Mouse (Mus musculus) stomach, embryonic 14.5 days (tissue): Measurements from ENCODE around the gene Aqp3. TPM values are rescaled to one million over a fixed set of nuclear protein-coding genes. Genes with fewer than 3 reads are reported as not detected.
A peak's percentile ranks its signal among the peaks of the same experiment; 100 is the strongest.

Experiments
- ATAC-seq: fragments of 200-750 bp; cut with Nextera tagmentation; 2 replicates; pipeline ENCODE4 v1.8.0; 2017; ENCODE audit warnings: low read depth, moderate TSS enrichment; ENCODE audit not compliant: insufficient number of reproducible peaks, insufficient read depth, low FRiP score
- H3K27ac ChIP-seq: fragments of 300-500 bp; sonication (generic); 2 replicates; pipeline ENCODE4 v1.5.1; 2014; ENCODE audit warnings: mild to moderate bottlenecking, low read length, moderate library complexity, mixed read lengths
- H3K27me3 ChIP-seq: fragments of 300-500 bp; sonication (generic); 2 replicates; pipeline ENCODE4 v1.6.1; 2014; ENCODE audit warnings: low read length, control low read depth, mixed read lengths; ENCODE audit not compliant: control insufficient read depth, insufficient read depth
- H3K36me3 ChIP-seq: fragments of 300-500 bp; sonication (generic); 2 replicates; pipeline ENCODE4 v1.6.1; 2014; ENCODE audit warnings: mild to moderate bottlenecking, control low read depth, low read length, moderate library complexity, mixed read lengths; ENCODE audit not compliant: control insufficient read depth, insufficient read depth
- H3K4me1 ChIP-seq: fragments of 300-500 bp; sonication (generic); 2 replicates; pipeline ENCODE4 v1.6.1; 2014; ENCODE audit warnings: low read length, control low read depth, mixed read lengths; ENCODE audit not compliant: control insufficient read depth, insufficient read depth
- H3K4me2 ChIP-seq: fragments of 300-500 bp; sonication (generic); replicated peaks from 2 replicates; pipeline ENCODE4 v1.6.1; 2014; ENCODE audit warnings: low read depth, low read length, control low read depth
- H3K4me3 ChIP-seq: fragments of 300-500 bp; sonication (generic); 2 replicates; pipeline ENCODE4 v1.5.1; 2014; ENCODE audit warnings: low read depth, low read length, control low read depth
- H3K9ac ChIP-seq: fragments of 300-500 bp; sonication (generic); replicated peaks from 2 replicates; pipeline ENCODE4 v1.6.1; 2014; ENCODE audit warnings: low read depth, mild to moderate bottlenecking, control low read depth, low read length, moderate library complexity, mixed read lengths
- H3K9me3 ChIP-seq: fragments of 300-500 bp; sonication (generic); 2 replicates; pipeline ENCODE4 v1.6.1; 2016; ENCODE audit warnings: low read depth, low read length, control low read depth; ENCODE audit not compliant: control insufficient read depth
- WGBS: fragments of 180-500 bp; shearing (Covaris S2); extraction: QIAGEN DNeasy Blood & Tissue Kit; methylation state at CpG from one replicate; pipeline ENCODE4 v1.1.7; 2014; 5-methylcytosine and 5-hydroxymethylcytosine counted together
- polyA plus RNA-seq: library from polyadenylated mRNA; unstranded; fragments of >200 nt; fragmentation: Nextera tagmentation; extraction: Ambion mirVana; gene quantifications from 2 replicates; pipeline ENCODE4 v1.2.1, GENCODE M21; 2014

Aqp3 gene
- polyA plus RNA-seq, 1 experiment from 2014 or later: 27.3 TPM

DNA sequence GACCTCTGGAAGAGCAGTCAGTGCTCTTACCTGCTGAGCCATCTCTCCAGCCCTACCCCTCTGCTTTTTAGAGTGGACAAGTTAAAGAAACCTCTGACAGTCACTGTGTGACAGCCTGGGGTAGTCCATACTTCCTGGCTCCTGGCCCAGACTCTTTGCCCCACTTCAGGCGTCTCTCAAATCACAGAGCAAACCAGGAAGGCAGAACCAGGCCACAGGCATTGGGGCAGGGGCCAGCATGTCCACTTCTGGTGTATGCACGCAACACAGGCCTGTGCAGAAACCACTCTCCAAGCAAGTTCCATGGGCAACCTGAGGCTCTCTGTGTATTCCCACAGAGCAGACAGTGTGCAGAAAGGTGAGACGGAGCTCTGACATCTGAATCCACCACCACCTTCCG is 32.8 kb downstream of the Aqp3 start:
- H3K9me3 ChIP-seq: no peaks in the 10 kb centered on the region
- no peak for ATAC-seq
- no peak overlapping the region for H3K4me2 ChIP-seq
- no peak overlapping the region for H3K9ac ChIP-seq
- no peak overlapping the region for H3K4me3 ChIP-seq
- no peaks in the 10 kb centered on the region for H3K27me3 ChIP-seq
- no peaks in the 10 kb centered on the region for H3K36me3 ChIP-seq
- no peak overlapping the region for H3K27ac ChIP-seq
- 88% methylated on average over 4 of the region's 4 CpGs for WGBS
- H3K4me1 ChIP-seq: no peaks in the 10 kb centered on the region

DNA sequence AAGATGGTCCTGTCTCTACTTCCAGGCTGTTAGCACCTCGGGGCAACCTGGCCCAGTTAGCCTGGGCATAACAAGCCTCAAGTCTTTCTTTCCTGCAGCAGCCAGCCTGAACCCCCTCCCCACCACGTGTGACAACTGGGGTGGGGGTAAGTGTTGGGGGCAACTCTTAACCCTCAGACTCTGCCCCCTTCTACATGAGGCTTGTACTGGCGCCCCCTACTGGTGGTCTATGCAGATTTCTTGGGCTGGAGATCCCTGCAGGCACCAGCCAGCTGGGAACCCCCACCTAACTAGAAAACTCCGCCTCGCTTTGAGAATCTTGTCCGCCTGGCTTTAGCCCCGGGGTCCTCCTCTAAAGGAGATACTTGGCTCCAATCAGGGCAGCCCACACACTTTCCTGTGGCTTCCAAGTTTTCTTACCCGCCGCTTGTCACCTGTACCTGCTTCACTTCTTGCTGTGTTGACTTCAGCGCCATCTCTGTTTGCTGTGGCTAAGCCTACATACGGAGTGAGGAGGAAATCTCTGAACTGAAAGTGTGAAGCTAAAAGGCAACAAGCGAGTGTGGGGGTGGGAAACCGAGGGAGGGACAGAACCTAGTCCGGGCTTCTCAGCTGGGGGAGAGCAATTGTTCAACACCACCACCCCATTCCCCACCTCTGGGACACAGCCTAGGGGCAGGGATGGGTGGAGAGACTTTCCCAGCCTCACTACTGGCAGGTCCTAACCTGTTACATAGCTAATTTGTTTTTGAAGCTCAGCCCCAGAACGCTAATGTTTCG is 33.9 kb downstream of the Aqp3 start:
- 13% methylated on average over 16 of the region's 16 CpGs for WGBS
- no peaks in the 10 kb centered on the region for H3K36me3 ChIP-seq
- no peak overlapping the region; the same call in 1 of the 2 replicates for H3K27ac ChIP-seq
- ATAC-seq: peak; percentile 69; the same call in 1 of the 2 replicates
- no peak overlapping the region for H3K9ac ChIP-seq
- H3K4me3 ChIP-seq: no peak overlapping the region
- no peaks in the 10 kb centered on the region for H3K27me3 ChIP-seq
- H3K9me3 ChIP-seq: no peaks in the 10 kb centered on the region
- H3K4me1 ChIP-seq: no peaks in the 10 kb centered on the region
- peak overlapping the region; percentile 6; the same call in 1 of the 2 replicates for H3K4me2 ChIP-seq

DNA sequence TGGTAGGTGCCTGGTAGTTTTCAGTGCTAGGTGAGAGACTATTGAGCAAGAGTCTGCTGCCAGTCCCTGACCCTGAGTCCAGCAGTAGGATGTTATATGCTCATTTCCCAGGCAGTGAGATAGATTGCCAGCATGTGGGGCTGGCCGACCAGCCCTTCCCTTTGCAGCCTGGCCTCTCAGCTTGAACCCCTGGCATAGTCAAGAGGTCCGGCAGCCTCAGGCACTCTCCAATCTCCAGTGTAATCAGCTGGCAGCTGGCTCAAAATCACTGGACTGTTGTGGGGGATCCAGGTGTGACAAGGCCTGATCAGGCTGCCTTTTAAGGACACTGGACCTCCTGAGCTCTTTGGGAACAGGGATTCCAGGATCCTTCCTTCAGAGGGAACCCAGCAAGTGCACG is 34.6 kb downstream of the Aqp3 start:
- H3K4me1 ChIP-seq: no peaks in the 10 kb centered on the region
- H3K4me2 ChIP-seq: no peak overlapping the region; the same call in 1 of the 2 replicates
- no peaks in the 10 kb centered on the region for H3K9me3 ChIP-seq
- H3K36me3 ChIP-seq: no peaks in the 10 kb centered on the region
- 46% methylated on average over 3 of the region's 3 CpGs for WGBS
- H3K27ac ChIP-seq: no peak overlapping the region; the same call in 1 of the 2 replicates
- ATAC-seq: no peak
- H3K9ac ChIP-seq: no peak overlapping the region
- H3K27me3 ChIP-seq: no peaks in the 10 kb centered on the region
- H3K4me3 ChIP-seq: no peak overlapping the region

DNA sequence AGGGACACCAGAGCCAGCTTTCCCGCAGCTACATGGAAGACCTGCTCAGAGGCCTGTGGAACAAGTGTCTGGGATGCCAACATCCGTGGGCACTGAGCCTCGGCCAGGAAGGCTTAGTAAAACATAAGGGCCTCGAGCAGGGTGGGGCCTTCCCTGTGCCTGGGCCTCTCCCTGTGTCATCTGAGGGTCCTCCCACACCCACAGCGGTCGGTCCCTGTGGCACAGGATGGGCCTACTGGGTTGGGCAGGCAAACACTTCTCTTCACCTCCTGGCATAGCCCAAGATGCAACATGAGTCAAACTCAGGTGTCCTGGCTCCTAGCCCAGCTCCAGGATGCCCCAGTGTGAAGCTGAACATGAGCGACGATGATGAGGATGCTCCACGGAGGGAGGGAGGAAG is 40.6 kb downstream of the Aqp3 start:
- H3K36me3 ChIP-seq: no peaks in the 10 kb centered on the region
- H3K4me2 ChIP-seq: no peak overlapping the region
- ATAC-seq: no peak
- H3K9ac ChIP-seq: no peak overlapping the region
- no peaks in the 10 kb centered on the region for H3K27me3 ChIP-seq
- H3K9me3 ChIP-seq: no peaks in the 10 kb centered on the region
- no peak overlapping the region for H3K4me3 ChIP-seq
- 57% methylated on average over 9 of the region's 9 CpGs for WGBS
- 0 out of 2 replicates have a peak, but pooled peaks cover 5% of the 10 kb centered on the region for H3K4me1 ChIP-seq
- no peak overlapping the region for H3K27ac ChIP-seq

DNA sequence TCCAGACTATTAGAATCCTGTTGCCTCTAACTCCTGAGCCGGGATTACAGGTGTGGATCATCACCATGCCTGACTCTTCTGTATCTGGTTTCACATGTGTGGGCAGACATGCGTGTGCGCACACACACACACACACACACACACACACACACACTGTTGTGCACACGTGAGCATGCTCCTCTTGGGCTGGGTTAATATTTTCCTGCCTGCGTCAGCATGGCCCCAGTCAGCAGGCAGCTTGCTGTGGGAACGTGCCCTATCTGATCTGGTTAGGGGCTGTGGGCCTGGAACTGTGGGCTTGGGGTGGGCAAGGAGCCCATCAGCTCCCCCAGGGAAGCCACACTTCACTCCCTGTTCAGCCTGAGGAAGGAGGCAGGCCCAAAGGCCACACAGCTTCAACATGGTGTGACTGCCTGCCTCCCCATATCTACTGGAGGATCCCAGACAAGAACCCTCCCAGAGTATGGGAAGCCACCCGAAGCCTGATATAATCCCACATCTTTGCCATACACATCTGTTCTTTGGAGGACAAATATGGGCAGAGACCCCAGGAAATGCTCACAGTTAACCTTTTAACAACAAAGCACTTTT is 41.1 kb downstream of the Aqp3 start:
- Histone ChIP-seq H3K4me3 (no peak overlapping the region), H3K36me3 (no peaks in the 10 kb centered on the region), H3K4me2 (no peak overlapping the region), H3K9ac (no peak overlapping the region), H3K9me3 (no peaks in the 10 kb centered on the region), H3K27me3 (no peaks in the 10 kb centered on the region), H3K27ac (no peak overlapping the region), H3K4me1 (0 out of 2 replicates have a peak, but pooled peaks cover 5% of the 10 kb centered on the region)
- no peak for ATAC-seq
- WGBS: 54% methylated on average over 7 of the region's 7 CpGs

DNA sequence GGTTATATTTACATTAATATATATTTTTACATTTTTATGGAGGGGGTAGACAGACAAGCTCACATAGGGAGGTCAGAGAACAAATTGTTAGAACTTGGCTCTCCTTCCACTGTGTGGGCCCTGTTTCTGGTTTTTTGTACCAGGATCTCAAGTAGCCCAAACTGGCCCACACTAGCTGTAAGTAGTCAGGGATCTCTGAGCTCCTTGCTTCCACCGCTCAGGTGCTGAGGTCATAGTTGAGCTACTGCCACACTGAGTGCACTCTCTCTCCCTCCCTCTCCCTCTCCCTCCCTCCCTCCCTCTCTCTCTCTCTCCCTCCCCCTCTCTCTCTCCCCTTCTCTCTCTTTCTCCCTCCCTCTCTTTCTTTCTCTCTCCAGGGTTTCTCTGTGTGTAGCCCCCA is 41.7 kb downstream of the Aqp3 start:
- H3K9ac ChIP-seq: no peak overlapping the region
- ATAC-seq: no peak
- no peaks in the 10 kb centered on the region for H3K9me3 ChIP-seq
- no peak overlapping the region for H3K4me3 ChIP-seq
- 0 out of 2 replicates have a peak, but pooled peaks cover 5% of the 10 kb centered on the region for H3K4me1 ChIP-seq
- H3K27me3 ChIP-seq: no peaks in the 10 kb centered on the region
- WGBS: 31% methylated on average over 1 of the region's 1 CpGs
- H3K4me2 ChIP-seq: no peak overlapping the region
- H3K36me3 ChIP-seq: no peaks in the 10 kb centered on the region
- H3K27ac ChIP-seq: no peak overlapping the region

DNA sequence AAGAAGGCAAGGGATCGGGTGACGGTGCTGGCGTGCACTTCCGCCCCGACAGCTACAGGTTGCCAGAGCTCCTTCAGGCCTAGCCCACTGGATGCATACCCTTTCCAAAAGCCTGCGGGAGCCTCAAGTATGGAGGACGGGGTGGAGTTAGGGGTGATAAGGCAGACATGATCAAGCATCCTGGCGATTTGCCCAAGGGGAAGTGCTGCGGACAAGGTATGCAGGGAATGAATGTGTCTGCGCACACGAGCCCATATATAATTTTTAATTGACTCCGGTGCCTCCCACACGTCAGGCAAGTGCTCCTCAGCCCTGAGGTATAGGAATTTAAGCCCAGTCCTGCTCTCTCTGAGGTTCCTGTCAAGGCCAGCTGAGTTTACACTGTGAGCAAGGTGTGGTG is 42.9 kb downstream of the Aqp3 start:
- Histone ChIP-seq H3K36me3 (no peaks in the 10 kb centered on the region), H3K9me3 (no peaks in the 10 kb centered on the region), H3K4me3 (no peak overlapping the region), H3K4me2 (no peak overlapping the region), H3K27me3 (no peaks in the 10 kb centered on the region), H3K9ac (no peak overlapping the region), H3K4me1 (0 out of 2 replicates have a peak, but pooled peaks cover 5% of the 10 kb centered on the region), H3K27ac (peak overlapping the region; percentile 52; the same call in 1 of the 2 replicates)
- 32% methylated on average over 13 of the region's 13 CpGs for WGBS
- ATAC-seq: peak; percentile 57; the same call in 1 of the 2 replicates

DNA sequence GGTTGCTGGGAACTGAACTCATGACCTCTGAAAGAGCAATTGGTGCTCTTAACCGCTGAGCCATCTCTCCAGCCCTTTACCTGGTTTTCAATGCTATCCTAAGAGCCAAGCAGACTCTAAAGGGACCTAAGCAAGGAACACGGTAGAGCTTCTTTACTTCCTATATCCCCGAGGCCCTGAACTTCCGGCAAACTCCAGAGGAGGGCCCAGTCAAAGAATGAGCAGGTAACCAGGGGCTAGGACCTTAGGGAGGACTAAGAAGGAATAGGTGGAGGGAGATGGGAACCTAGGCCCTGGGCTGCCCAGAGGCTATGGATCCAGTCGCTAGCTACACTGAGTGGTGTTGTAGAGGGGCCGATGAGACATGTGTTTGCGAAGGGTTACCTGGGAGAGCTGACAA is 46.2 kb downstream of the Aqp3 start:
- no peak overlapping the region for H3K4me2 ChIP-seq
- no peak for ATAC-seq
- no peak overlapping the region for H3K9ac ChIP-seq
- no peak overlapping the region for H3K27ac ChIP-seq
- 80% methylated on average over 7 of the region's 7 CpGs for WGBS
- H3K27me3 ChIP-seq: no peaks in the 10 kb centered on the region
- H3K9me3 ChIP-seq: no peaks in the 10 kb centered on the region
- no peaks in the 10 kb centered on the region for H3K36me3 ChIP-seq
- no peak overlapping the region for H3K4me3 ChIP-seq
- 0 out of 2 replicates have a peak, but pooled peaks cover 5% of the 10 kb centered on the region for H3K4me1 ChIP-seq
